Mouse (Mus musculus) heart, adult 2 months (tissue): ENCODE results near the gene Ribc2. TPM values are rescaled to one million over a fixed set of nuclear protein-coding genes. Genes with fewer than 3 reads are reported as not detected.

ENCODE experiments used
- DNase-seq, 2 experiments: peaks; one replicate each; pipeline ENCODE4 v3.0.0; 2021
- H3K27ac ChIP-seq: fragments of 200-600 bp; 2 replicates; pipeline ENCODE4 v1.8.1; 2022
- H3K27me3 ChIP-seq: fragments of 200-500 bp; 2 replicates; pipeline ENCODE4 v1.6.1; 2012; ENCODE audit warnings: mild to moderate bottlenecking, low read length, inconsistent platforms, mixed read lengths; ENCODE audit not compliant: control insufficient read depth, insufficient read depth
- H3K36me3 ChIP-seq: fragments of 200-500 bp; 2 replicates; pipeline ENCODE4 v1.6.1; 2012; ENCODE audit warnings: low read length, inconsistent platforms; ENCODE audit not compliant: control insufficient read depth, insufficient read depth
- H3K4me1 ChIP-seq: fragments of 200-500 bp; 2 replicates; pipeline ENCODE4 v1.6.1; 2011; ENCODE audit warnings: low read length; ENCODE audit not compliant: control insufficient read depth, insufficient read depth
- H3K4me3 ChIP-seq: fragments of 200-600 bp; 2 replicates; pipeline ENCODE4 v1.8.1; 2022
- H3K79me2 ChIP-seq: fragments of 200-500 bp; replicated peaks from 2 replicates; pipeline ENCODE4 v1.6.1; 2012; ENCODE audit warnings: mild to moderate bottlenecking, inconsistent platforms, low read length, moderate library complexity, mixed read lengths; ENCODE audit not compliant: control insufficient read depth, insufficient read depth
- H3K9ac ChIP-seq: fragments of 200-500 bp; 2 replicates; pipeline ENCODE4 v1.6.1; 2012; ENCODE audit warnings: low read depth, mild to moderate bottlenecking, control low read depth, inconsistent platforms, low read length, mixed read lengths
- CTCF ChIP-seq: fragments of 200-600 bp; IDR thresholded peaks from 2 replicates; pipeline ENCODE4 v1.8.1; 2022; ENCODE audit warnings: antibody characterized with exemption, mild to moderate bottlenecking, moderate library complexity
- EP300 ChIP-seq: fragments of 200-500 bp; IDR thresholded peaks from 2 replicates; pipeline ENCODE4 v1.6.1; 2011; ENCODE audit warnings: low read depth, low read length, control low read depth; ENCODE audit not compliant: insufficient read depth
- POLR2A ChIP-seq: fragments of 200-500 bp; IDR thresholded peaks from 2 replicates; pipeline ENCODE4 v1.6.1; 2011; ENCODE audit warnings: mild to moderate bottlenecking, low read depth, low read length, control low read depth; ENCODE audit not compliant: insufficient read depth
- WGBS: fragments of 180-500 bp; shearing (Covaris S2); methylation state at CpG from one replicate; pipeline ENCODE4 v1.1.7; 2018; 5-methylcytosine and 5-hydroxymethylcytosine counted together
- intact Hi-C: fragments of 180-260 bp; cut with DNase I; formaldehyde crosslinking; loops from one replicate; pipeline ENCODE4 v1.15.1; 2025
- polyA plus RNA-seq: library from polyadenylated mRNA; depleted of rRNA; stranded (reverse); fragments of >200 nt; gene quantifications from 2 replicates; pipeline ENCODE4 v1.2.3, GENCODE M21; 2012
- total RNA-seq, 2 experiments: library from RNA; stranded (reverse); gene quantifications; 2 replicates each; pipeline ENCODE4 v1.2.3; 2021

Gene Ribc2
- total and polyA plus RNA-seq, 3 experiments = 0.14 TPM; not detected in 2

DNA sequence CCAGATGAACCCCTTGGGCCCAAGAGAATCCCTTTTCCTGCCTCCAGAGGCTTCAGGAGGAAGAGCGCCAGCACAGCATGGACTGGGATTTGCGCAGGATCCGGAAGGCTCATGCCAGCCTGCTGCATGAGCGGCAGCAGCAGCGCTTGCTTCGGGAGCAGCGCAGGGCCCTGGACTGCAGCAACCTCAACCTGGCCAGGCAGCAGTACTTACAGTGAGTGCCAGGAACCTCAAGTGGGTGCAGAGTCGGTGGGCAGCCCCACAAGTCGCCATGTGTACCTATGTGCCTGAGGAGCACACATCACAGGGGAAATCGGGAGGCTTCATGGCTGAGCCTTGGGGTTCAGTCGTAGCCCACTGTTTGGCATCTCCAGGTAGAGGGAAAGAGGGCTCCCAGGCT is 11.3 kb downstream of the Ribc2 start:
- Histone ChIP-seq H3K9ac (no peak overlapping the region), H3K4me3 (no peak overlapping the region), H3K36me3 (no peaks in the 10 kb centered on the region), H3K27me3 (no peaks in the 10 kb centered on the region), H3K4me1 (no peaks in the 10 kb centered on the region), H3K79me2 (no peaks in the 10 kb centered on the region), H3K27ac (no peak overlapping the region)
- peak in 1 of 2 experiments; percentile 11 for DNase-seq
- intact Hi-C loops = no loop called here
- TF ChIP-seq CTCF (no peak), EP300 (no peak), POLR2A (no peak)
- 86% methylated on average over 11 of the region's 11 CpGs for WGBS

DNA sequence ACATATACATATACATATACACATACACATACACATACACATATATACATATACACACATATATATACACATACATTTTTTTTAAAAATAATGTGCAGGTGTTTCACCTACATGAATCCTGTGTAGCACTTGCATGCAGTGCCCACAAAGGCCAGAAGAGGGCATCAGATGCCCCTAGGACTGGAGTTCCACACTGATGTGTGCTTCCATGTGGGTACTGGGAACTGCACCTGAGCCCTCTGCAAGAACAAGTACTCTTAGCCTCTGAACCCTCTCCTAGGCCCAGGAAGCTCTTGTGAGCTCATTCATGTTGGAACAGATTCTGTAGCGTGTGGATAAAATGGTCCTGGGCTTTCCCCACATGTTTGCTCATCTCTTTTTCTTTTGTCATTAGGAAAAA is 11.9 kb downstream of the Ribc2 start:
- intact Hi-C loops = no loop called here
- DNase-seq = peak in 1 of 2 experiments; percentile 3

DNA sequence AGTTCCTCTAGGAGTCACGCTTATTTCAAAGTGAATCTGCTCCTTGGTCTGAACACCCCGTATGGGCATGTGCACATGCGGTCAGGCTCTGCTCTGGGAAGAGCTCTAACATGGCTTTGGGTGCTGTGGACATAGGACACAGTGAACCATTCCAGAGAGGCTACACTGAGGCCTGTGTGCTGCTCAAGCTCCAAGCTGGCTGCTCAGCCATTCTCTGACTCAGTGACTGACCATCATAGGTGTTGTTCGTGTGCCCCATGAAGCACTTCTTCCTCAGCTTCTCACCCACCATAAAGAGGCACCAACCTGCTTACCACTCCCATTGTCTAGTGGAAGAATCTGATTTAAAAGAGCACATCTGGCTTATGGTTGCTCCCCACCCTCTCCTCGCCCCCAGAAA is 12.4 kb downstream of the Ribc2 start:
- no peaks in the 10 kb centered on the region for H3K36me3 ChIP-seq
- no peak overlapping the region for H3K4me3 ChIP-seq
- intact Hi-C loops = no loop called here
- WGBS = 94% methylated on average over 5 of the region's 5 CpGs
- H3K4me1 ChIP-seq = no peaks in the 10 kb centered on the region
- H3K9ac ChIP-seq = no peak overlapping the region
- no peak overlapping the region for H3K27ac ChIP-seq
- no peaks in the 10 kb centered on the region for H3K27me3 ChIP-seq
- peak in 1 of 2 experiments; percentile 5 for DNase-seq
- H3K79me2 ChIP-seq = no peaks in the 10 kb centered on the region
- TF ChIP-seq CTCF = no peak
- TF ChIP-seq EP300 = no peak
- TF ChIP-seq POLR2A = no peak

More for the DNA sequence above, 11.9 kb downstream of the Ribc2 start:
- TF ChIP-seq CTCF (peak; percentile 29), POLR2A (no peak)
- no peak overlapping the region for H3K4me3 ChIP-seq
- WGBS = 88% methylated on average over 1 of the region's 1 CpGs
- no peaks in the 10 kb centered on the region for H3K36me3 ChIP-seq
- no peak overlapping the region for H3K27ac ChIP-seq
- H3K4me1 ChIP-seq = no peaks in the 10 kb centered on the region
- no peaks in the 10 kb centered on the region for H3K79me2 ChIP-seq
- no peaks in the 10 kb centered on the region for H3K27me3 ChIP-seq
- H3K9ac ChIP-seq = no peak overlapping the region

- 17% methylated on average over 13 of the region's 13 CpGs for WGBS
- no peaks in the 10 kb centered on the region for H3K36me3 ChIP-seq
- H3K79me2 ChIP-seq = no peaks in the 10 kb centered on the region
- H3K9ac ChIP-seq = no peak overlapping the region
- intact Hi-C loops = loop anchor here (1.0 kb wide), 3 partner anchors 80 to 107 kb away; no protein-coding TSS in a partner anchor
- no peak overlapping the region for H3K4me3 ChIP-seq
- DNase-seq = peak; percentile 75 to 81
- H3K27ac ChIP-seq = peak overlapping the region; percentile 66
- H3K4me1 ChIP-seq = peaks cover 11% of the 10 kb centered on the region
- H3K27me3 ChIP-seq = no peaks in the 10 kb centered on the region; the same call in 1 of the 2 replicates
- TF ChIP-seq CTCF (peak; percentile 99; the same call in 1 of the 2 replicates), EP300 (peak; percentile 84), POLR2A (no peak; the same call in 1 of the 2 replicates)
These were observed 19.6 kb downstream of the Ribc2 start for GRCm38 (mm10) chr15:85151433-85151918.

DNA sequence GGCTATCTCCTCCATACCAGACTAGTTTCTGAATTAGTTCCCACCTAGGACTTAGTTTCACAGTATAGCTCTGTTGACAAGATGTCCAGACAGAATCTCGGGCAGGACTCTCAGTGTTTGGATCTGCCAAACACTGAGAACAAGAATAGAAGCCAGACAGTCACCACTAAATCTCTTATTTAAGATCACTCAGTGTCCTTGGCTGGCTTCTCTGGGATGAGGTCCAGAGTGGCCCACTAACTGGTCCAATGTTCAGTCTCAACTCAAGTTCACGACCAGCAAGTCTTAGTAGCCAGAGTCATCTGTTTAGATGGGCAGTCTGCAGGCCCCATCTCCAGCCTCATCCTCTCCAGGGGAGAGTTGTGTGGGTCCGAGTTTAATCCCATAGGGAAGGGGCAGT is 20.7 kb downstream of the Ribc2 start:
- Histone ChIP-seq H3K9ac (no peak overlapping the region), H3K27me3 (no peaks in the 10 kb centered on the region; the same call in 1 of the 2 replicates), H3K79me2 (no peaks in the 10 kb centered on the region), H3K4me1 (peaks cover 11% of the 10 kb centered on the region), H3K4me3 (no peak overlapping the region), H3K36me3 (no peaks in the 10 kb centered on the region), H3K27ac (peak overlapping the region; percentile 66)
- intact Hi-C loops = no loop called here
- TF ChIP-seq EP300 (0 out of 2 replicates have a peak, but pooled peaks have one; percentile 25), CTCF (no peak), POLR2A (0 out of 2 replicates have a peak, but pooled peaks have one; percentile 13)
- 36% methylated on average over 3 of the region's 3 CpGs for WGBS
- peak; percentile 47 to 70 for DNase-seq

DNA sequence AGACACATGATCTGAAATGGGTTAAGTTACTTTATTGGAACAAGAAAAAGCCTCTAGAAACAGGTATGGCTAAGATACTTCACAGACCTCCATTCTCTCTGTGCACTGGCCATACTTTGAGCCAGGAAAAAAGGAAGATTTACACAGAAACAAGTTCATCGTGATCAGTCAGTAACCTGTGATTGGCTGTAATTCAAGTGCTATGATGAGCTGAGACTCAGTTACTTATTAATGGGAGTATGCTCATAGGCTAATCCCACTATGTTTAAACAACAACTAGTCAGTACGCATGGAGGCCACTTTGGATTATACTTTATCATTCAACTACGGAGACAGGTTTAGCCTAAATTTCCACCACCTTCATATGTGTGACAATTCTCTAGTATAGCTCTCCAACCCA is 22.2 kb downstream of the Ribc2 start:
- Histone ChIP-seq H3K4me1 (peaks cover 11% of the 10 kb centered on the region), H3K36me3 (no peaks in the 10 kb centered on the region), H3K9ac (no peak overlapping the region), H3K79me2 (no peaks in the 10 kb centered on the region), H3K4me3 (no peak overlapping the region), H3K27ac (no peak overlapping the region), H3K27me3 (no peaks in the 10 kb centered on the region; the same call in 1 of the 2 replicates)
- no peak for DNase-seq
- TF ChIP-seq POLR2A = no peak
- no peak for TF ChIP-seq EP300
- TF ChIP-seq CTCF = no peak
- 84% methylated on average over 3 of the region's 3 CpGs for WGBS
- intact Hi-C loops = no loop called here
